Mouse (Mus musculus) G1E (cell line): ENCODE results near the gene Fuca2. TPM values are rescaled to one million over a fixed set of nuclear protein-coding genes. Genes with fewer than 3 reads are reported as not detected.
"Not testable (repeated sequence)": the region's sequence is repeated elsewhere in the genome, so short reads cannot be mapped to it uniquely, and the experiment has no call there.

ENCODE experiments used
- ATAC-seq: 2 replicates; pipeline ENCODE4 v1.8.0; 2016; ENCODE audit warnings: mild to moderate bottlenecking; ENCODE audit not compliant: insufficient number of reproducible peaks, poor library complexity, low FRiP score, severe bottlenecking; ENCODE audit errors: extremely low read depth
- DNase-seq: peaks from one replicate; pipeline ENCODE4 v3.0.0; 2012; ENCODE audit warnings: low spot score
- H3K27me3 ChIP-seq: 2 replicates; pipeline ENCODE4 v1.6.1; 2012; ENCODE audit warnings: mild to moderate bottlenecking, low read length, inconsistent platforms; ENCODE audit not compliant: insufficient read depth
- H3K36me3 ChIP-seq: replicated peaks from 2 replicates; pipeline ENCODE3; 2012; ENCODE audit warnings: mild to moderate bottlenecking, inconsistent platforms
- H3K4me1 ChIP-seq: 2 replicates; pipeline ENCODE4 v1.6.1; 2012; ENCODE audit warnings: low read depth, low read length, inconsistent platforms, mixed read lengths; ENCODE audit not compliant: insufficient read depth
- H3K4me3 ChIP-seq: 2 replicates; pipeline ENCODE4 v1.5.1; 2012; ENCODE audit warnings: low read depth, mild to moderate bottlenecking, inconsistent platforms, low read length, moderate library complexity, mixed read lengths
- H3K9me3 ChIP-seq: replicated peaks from 2 replicates; pipeline ENCODE4 v1.6.1; 2012; ENCODE audit warnings: inconsistent platforms
- CTCF ChIP-seq: IDR thresholded peaks from 2 replicates; pipeline ENCODE4 v1.5.1; 2012; ENCODE audit warnings: low read depth, low read length, inconsistent platforms, mixed read lengths
- GATA1 ChIP-seq: IDR thresholded peaks from 2 replicates; pipeline ENCODE4 v1.6.1; 2012; ENCODE audit warnings: borderline replicate concordance, low read length, inconsistent platforms, mixed read lengths
- GATA2 ChIP-seq: IDR thresholded peaks from 2 replicates; pipeline ENCODE4 v1.6.1; 2012; ENCODE audit warnings: low read depth, low read length, inconsistent platforms, borderline replicate concordance
- POLR2AphosphoS5 ChIP-seq: IDR thresholded peaks from 2 replicates; pipeline ENCODE4 v1.6.1; 2012; ENCODE audit warnings: low read depth, low read length, inconsistent platforms; ENCODE audit not compliant: insufficient replicate concordance
- TAL1 ChIP-seq: conservative IDR thresholded peaks from 2 replicates; pipeline ENCODE4 v1.6.1; 2012; ENCODE audit warnings: low read depth, low read length, inconsistent platforms, mixed read lengths
- polyA plus RNA-seq: library from polyadenylated mRNA; stranded (reverse); fragments of >175 nt; gene quantifications from 2 replicates; pipeline ENCODE4 v1.2.3, GENCODE M21; 2012
- total RNA-seq, 2 experiments: library from RNA; stranded (forward) in 1 of 2; stranded (reverse) in 1 of 2; fragments of 200-1000 nt in 1 of 2; fragments of >200 nt in 1 of 2; fragmentation: Nextera tagmentation in 1 of 2; gene quantifications; 2 replicates each; pipeline ENCODE4 v1.2.3; 2014 to 2017

Fuca2 gene
- total and polyA plus RNA-seq, 3 experiments, result 2.3 TPM; not detected in 2

DNA sequence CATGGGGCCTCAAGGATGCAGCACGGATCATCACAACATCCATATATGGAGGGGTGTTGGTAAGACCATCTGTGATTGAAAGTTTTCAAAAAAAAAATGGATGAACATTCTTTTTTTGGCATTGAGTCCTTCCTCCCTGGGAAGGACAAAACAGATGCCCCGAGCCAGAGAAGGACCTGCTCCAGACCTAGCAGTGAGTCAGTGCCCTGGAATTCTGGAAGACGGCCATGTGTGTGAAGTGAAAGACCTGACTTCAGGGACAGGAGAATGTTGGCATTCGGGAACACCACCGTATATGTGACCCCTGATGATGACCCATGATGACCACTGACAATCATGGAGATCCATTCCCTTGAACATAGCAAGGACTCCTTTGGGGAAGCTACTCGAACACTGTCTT is 9.7 kb upstream of the Fuca2 start:
- no peak for DNase-seq
- Histone ChIP-seq H3K9me3 (no peaks in the 10 kb centered on the region), H3K27me3 (no peaks in the 10 kb centered on the region), H3K36me3 (no peaks in the 10 kb centered on the region), H3K4me1 (no peaks in the 10 kb centered on the region), H3K4me3 (no peak overlapping the region)
- no peak for TF ChIP-seq TAL1
- TF ChIP-seq CTCF, result no peak
- no peak for TF ChIP-seq GATA2
- no peak for TF ChIP-seq GATA1
- no peak for TF ChIP-seq POLR2AphosphoS5
- no peak for ATAC-seq

DNA sequence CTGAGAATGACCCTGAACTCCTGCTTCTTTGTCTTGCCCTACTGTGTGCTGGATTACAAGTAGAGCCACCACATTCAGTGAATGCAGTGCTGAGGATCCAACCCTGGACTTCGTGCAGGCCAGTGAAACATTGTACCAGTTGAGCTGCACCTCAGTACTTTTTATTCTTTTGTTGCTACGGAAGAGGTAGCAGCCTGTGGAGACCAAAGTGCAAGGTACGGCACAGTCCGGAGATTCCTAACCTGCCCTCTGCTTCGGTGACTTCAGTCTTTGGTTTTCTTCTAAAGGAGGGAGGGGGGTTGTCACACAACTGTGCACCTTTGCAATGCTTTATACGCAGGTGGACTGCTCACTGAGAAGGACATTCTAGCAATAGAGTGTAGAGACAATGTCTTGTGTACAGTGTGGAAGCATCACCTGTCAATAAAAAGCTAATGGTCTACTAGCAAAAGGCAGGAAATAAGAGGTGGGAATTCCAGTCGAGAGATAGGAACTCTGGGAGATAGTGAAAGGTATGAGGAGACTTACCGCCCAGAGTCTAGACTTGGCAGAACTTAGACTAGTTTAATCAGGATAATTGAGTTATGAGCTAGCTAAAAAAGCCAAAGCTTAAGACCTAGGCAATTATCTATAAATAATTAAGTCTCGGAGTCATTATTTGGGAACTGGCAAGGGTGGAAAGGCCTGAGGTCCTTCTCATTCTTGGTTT is 5.2 kb upstream of the Fuca2 start:
- H3K4me3 ChIP-seq, result no peak overlapping the region
- H3K36me3 ChIP-seq, result no peaks in the 10 kb centered on the region
- DNase-seq, result no peak
- ATAC-seq, result no peak
- H3K9me3 ChIP-seq, result no peaks in the 10 kb centered on the region
- H3K27me3 ChIP-seq, result no peaks in the 10 kb centered on the region
- no peaks in the 10 kb centered on the region for H3K4me1 ChIP-seq
- TF ChIP-seq GATA2 (no peak), CTCF (no peak), TAL1 (no peak), POLR2AphosphoS5 (no peak)

DNA sequence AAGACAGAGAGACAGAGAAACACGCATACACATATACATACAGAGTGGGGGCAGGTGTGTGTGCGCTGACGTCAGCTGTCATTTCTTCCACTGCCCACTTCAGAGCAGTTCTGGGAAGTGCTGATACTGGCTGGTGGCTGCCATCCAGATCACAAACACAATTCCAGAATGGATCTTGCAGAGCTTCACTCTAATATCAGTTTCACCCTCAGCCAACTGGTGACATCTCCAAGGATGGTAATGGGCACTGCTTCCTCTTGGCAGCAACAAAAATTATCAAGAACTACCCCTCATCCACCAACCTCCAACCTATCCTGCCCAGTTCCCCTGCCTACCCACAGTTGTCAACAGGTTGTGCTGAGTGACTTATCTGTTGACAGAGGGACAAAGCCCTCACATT is 3.0 kb upstream of the Fuca2 start:
- DNase-seq (no peak), ATAC-seq (no peak)
- no peak for TF ChIP-seq GATA2
- Histone ChIP-seq H3K4me3 (no peak overlapping the region), H3K36me3 (no peaks in the 10 kb centered on the region), H3K4me1 (no peaks in the 10 kb centered on the region), H3K9me3 (no peaks in the 10 kb centered on the region), H3K27me3 (0 out of 2 replicates have a peak, but pooled peaks cover 2% of the 10 kb centered on the region)

DNA sequence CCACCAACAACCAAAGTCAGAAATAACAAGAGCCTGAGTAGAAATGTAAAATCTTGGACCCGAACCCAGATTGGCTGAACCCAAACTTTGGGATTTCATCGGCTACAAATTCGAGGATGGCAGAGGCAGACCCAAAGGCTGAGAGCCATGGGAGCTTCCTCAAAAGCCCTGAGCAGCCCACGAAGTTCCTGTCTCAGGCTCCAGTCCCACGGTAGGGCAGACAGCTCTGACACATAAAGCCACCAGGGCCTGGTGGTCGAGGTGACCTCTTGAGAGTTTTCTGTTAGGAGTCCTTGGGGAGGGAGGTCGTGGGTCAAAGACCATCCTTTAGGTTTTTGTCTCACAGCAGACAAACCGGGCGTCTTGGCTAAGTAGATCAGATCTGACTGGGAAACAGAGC is 1.1 kb downstream of the Fuca2 start:
- H3K36me3 ChIP-seq, result no peaks in the 10 kb centered on the region
- 0 out of 2 replicates have a peak, but pooled peaks cover 2% of the 10 kb centered on the region for H3K27me3 ChIP-seq
- H3K4me1 ChIP-seq, result no peaks in the 10 kb centered on the region
- ATAC-seq (no peak), DNase-seq (no peak)
- no peak overlapping the region for H3K4me3 ChIP-seq
- H3K9me3 ChIP-seq, result no peaks in the 10 kb centered on the region
- TF ChIP-seq GATA2 (no peak), POLR2AphosphoS5 (no peak), GATA1 (no peak), TAL1 (no peak), CTCF (no peak)

DNA sequence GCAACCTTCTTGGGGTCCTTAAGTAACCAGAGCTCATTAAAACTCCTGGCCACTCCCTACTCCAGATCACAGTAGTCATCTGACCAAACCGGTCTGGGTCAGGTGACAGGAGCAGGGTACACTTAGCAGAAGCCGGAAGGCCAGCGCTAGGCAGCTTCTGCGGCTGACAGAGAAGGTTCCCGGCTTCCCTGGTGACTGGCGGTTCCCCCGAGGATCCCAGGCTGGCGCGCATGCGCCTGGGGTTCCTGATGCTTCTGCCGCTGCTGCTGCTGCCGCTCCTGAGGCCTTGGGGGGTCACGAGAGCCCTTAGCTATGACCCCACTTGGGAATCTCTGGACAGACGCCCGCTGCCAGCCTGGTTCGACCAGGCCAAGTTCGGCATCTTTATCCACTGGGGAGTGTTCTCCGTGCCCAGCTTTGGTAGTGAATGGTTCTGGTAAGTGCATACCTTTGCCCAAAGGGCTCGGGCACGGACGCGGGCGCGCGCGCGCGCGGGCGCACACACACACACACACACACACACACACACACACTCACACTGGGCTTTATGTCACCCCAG is 1.7 kb downstream of the Fuca2 start:
- Histone ChIP-seq H3K27me3 (0 out of 2 replicates have a peak, but pooled peaks cover 2% of the 10 kb centered on the region), H3K4me3 (no peak overlapping the region), H3K9me3 (no peaks in the 10 kb centered on the region), H3K36me3 (no peaks in the 10 kb centered on the region), H3K4me1 (no peaks in the 10 kb centered on the region)
- no peak for TF ChIP-seq CTCF
- TF ChIP-seq TAL1, result no peak
- TF ChIP-seq GATA2, result no peak
- no peak for TF ChIP-seq POLR2AphosphoS5
- DNase-seq (no peak), ATAC-seq (no peak)

DNA sequence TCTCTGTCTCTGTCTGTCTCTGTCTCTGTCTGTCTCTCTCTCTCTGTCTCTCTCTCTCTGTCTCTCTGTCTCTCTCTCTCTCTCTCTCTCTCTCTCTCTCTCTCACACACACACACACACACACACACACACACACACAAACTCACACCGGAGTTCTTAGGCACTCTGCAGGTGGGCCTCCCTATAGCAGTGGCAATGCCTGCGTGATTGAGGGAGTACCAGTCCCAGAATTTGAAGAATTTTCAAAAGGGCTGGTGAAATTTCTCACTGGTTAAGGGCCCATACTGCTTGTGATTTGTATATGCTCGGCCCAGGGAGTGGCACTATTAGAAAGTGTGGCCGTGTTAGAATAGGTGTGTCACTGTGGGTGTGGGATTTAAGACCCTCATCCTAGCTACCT is 2.2 kb downstream of the Fuca2 start:
- not testable (repeated sequence) for ATAC-seq, H3K4me3 ChIP-seq, H3K36me3 ChIP-seq, H3K27me3 ChIP-seq, H3K4me1 ChIP-seq, DNase-seq, H3K9me3 ChIP-seq

DNA sequence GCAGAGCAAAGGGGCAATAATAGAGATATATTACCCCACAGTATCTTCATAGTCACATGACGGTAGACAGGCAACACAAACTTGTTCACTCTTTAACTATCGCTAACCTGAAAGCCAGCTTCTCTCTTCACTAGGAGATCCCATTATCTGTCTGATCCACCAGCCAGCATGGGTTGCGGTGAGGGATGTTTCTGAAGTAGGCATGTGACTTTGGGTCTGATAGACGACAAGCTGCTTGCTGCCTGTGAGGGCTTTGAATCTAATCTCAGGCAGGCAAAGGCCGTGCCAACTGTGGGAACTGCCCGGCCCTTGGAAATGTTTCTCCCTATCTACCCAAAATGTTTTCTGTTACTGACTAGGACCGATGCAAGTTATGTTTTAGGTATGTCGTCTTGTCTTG is 3.0 kb downstream of the Fuca2 start:
- Histone ChIP-seq H3K36me3 (no peaks in the 10 kb centered on the region), H3K27me3 (0 out of 2 replicates have a peak, but pooled peaks cover 2% of the 10 kb centered on the region), H3K9me3 (no peaks in the 10 kb centered on the region), H3K4me3 (no peak overlapping the region), H3K4me1 (no peaks in the 10 kb centered on the region)
- DNase-seq (no peak), ATAC-seq (no peak)
- TF ChIP-seq GATA1, result no peak
- TF ChIP-seq TAL1, result no peak
- TF ChIP-seq GATA2, result no peak
- no peak for TF ChIP-seq POLR2AphosphoS5
- no peak for TF ChIP-seq CTCF
